Mouse (Mus musculus) MEL (cell line): ENCODE measurements around the gene Hspa5. TPM values are rescaled to one million over a fixed set of nuclear protein-coding genes. Genes with fewer than 3 reads are reported as not detected.

Experiments
- DNase-seq: peaks from one replicate; pipeline ENCODE4 v3.0.0; 2011; ENCODE audit warnings: low read depth, low spot score
- H3K27ac ChIP-seq: 2 replicates; pipeline ENCODE4 v1.5.1; 2012; ENCODE audit warnings: low read depth, mild to moderate bottlenecking, control low read depth, low read length, moderate library complexity; ENCODE audit not compliant: control insufficient read depth
- H3K27me3 ChIP-seq, 2 experiments: fragments of 150-350 bp in 1 of 2; sonication (generic) in 1 of 2; 2 replicates each; pipeline ENCODE4 v1.6.1; 2012; ENCODE audit warnings: low read length in 2 of 2, mild to moderate bottlenecking in 2 of 2, improper control_type of control experiment in 1 of 2, moderate library complexity in 1 of 2; ENCODE audit not compliant: insufficient read depth in 2 of 2, control insufficient read depth in 1 of 2
- H3K36me3 ChIP-seq, 2 experiments: 2 replicates each; pipeline ENCODE4 v1.6.1; 2012 to 2014; ENCODE audit warnings: low read length in 2 of 2, improper control_type of control experiment in 1 of 2, inconsistent platforms in 1 of 2, mild to moderate bottlenecking in 1 of 2; ENCODE audit not compliant: insufficient read depth in 2 of 2, control insufficient read depth in 1 of 2
- H3K4me1 ChIP-seq, 2 experiments: fragments of 150-350 bp in 1 of 2; sonication (generic) in 1 of 2; 2 replicates each; pipeline ENCODE4 v1.6.1; 2012; ENCODE audit warnings: low read length in 2 of 2, improper control_type of control experiment in 1 of 2, mild to moderate bottlenecking in 1 of 2; ENCODE audit not compliant: insufficient read depth in 2 of 2, control insufficient read depth in 1 of 2
- H3K4me3 ChIP-seq, 2 experiments: fragments of 150-350 bp in 1 of 2; sonication (generic) in 1 of 2; 2 replicates each; pipeline ENCODE4 v1.5.1; 2012; ENCODE audit warnings: low read depth in 2 of 2, low read length in 2 of 2, mild to moderate bottlenecking in 2 of 2, moderate library complexity in 2 of 2, control low read depth in 1 of 2, improper control_type of control experiment in 1 of 2; ENCODE audit not compliant: control insufficient read depth in 1 of 2, insufficient read depth in 1 of 2
- H3K79me2 ChIP-seq: 2 replicates; pipeline ENCODE4 v1.6.1; 2012; ENCODE audit warnings: mild to moderate bottlenecking, low read length, moderate library complexity; ENCODE audit not compliant: control insufficient read depth, poor library complexity, insufficient read depth
- H3K9ac ChIP-seq: 2 replicates; pipeline ENCODE4 v1.6.1; 2012; ENCODE audit warnings: low read depth, mild to moderate bottlenecking, control low read depth, low read length, moderate library complexity; ENCODE audit not compliant: control insufficient read depth, poor library complexity, severe bottlenecking
- H3K9me3 ChIP-seq: fragments of 150-350 bp; sonication (generic); replicated peaks from 2 replicates; pipeline ENCODE4 v1.6.1; 2012; ENCODE audit warnings: mild to moderate bottlenecking, low read length, improper control_type of control experiment, moderate library complexity; ENCODE audit not compliant: insufficient read depth
- CHD1 ChIP-seq: IDR thresholded peaks from 2 replicates; pipeline ENCODE4 v1.6.1; 2012; ENCODE audit warnings: low read depth, mild to moderate bottlenecking, inconsistent platforms, low read length, improper control_type of control experiment
- CHD2 ChIP-seq: IDR thresholded peaks from 2 replicates; pipeline ENCODE4 v1.6.1; 2011; ENCODE audit warnings: low read length, improper control_type of control experiment
- EP300 ChIP-seq, 2 experiments: IDR thresholded peaks; 2 replicates each; pipeline ENCODE4 v1.6.1; 2011; ENCODE audit warnings: improper control_type of control experiment in 2 of 2, low read length in 2 of 2, low read depth in 1 of 2, mild to moderate bottlenecking in 1 of 2
- ETS1 ChIP-seq: IDR thresholded peaks from 2 replicates; pipeline ENCODE4 v1.6.1; 2012; ENCODE audit warnings: low read depth, mild to moderate bottlenecking, inconsistent platforms, low read length, improper control_type of control experiment, moderate library complexity
- GATA1 ChIP-seq: IDR thresholded peaks from 2 replicates; pipeline ENCODE4 v1.6.1; 2011; ENCODE audit warnings: low read depth, low read length, improper control_type of control experiment
- JUND ChIP-seq: IDR thresholded peaks from 2 replicates; pipeline ENCODE4 v1.6.1; 2011; ENCODE audit warnings: low read depth, mild to moderate bottlenecking, improper control_type of control experiment, low read length
- KAT2A ChIP-seq: conservative IDR thresholded peaks from 2 replicates; pipeline ENCODE4 v1.6.1; 2012; ENCODE audit warnings: low read depth, low read length, improper control_type of control experiment, inconsistent platforms
- MAFK ChIP-seq: IDR thresholded peaks from 2 replicates; pipeline ENCODE4 v1.6.1; 2011; ENCODE audit warnings: low read depth, mild to moderate bottlenecking, low read length, improper control_type of control experiment, borderline replicate concordance
- MAX ChIP-seq: IDR thresholded peaks from 2 replicates; pipeline ENCODE4 v1.6.1; 2011; ENCODE audit warnings: low read length, improper control_type of control experiment
- MXI1 ChIP-seq: IDR thresholded peaks from 2 replicates; pipeline ENCODE4 v1.6.1; 2011; ENCODE audit warnings: mild to moderate bottlenecking, low read depth, low read length, improper control_type of control experiment
- MYB ChIP-seq: IDR thresholded peaks from 2 replicates; pipeline ENCODE4 v1.6.1; 2011; ENCODE audit warnings: mild to moderate bottlenecking, low read depth, low read length, improper control_type of control experiment
- MYC ChIP-seq: IDR thresholded peaks from 2 replicates; pipeline ENCODE4 v1.6.1; 2011; ENCODE audit warnings: low read depth, mild to moderate bottlenecking, low read length, improper control_type of control experiment, moderate library complexity
- NELFE ChIP-seq: IDR thresholded peaks from 2 replicates; pipeline ENCODE4 v1.6.1; 2011; ENCODE audit warnings: low read depth, low read length, improper control_type of control experiment
- NRF1 ChIP-seq: IDR thresholded peaks from 2 replicates; pipeline ENCODE4 v1.6.1; 2014; ENCODE audit warnings: low read depth, mild to moderate bottlenecking, inconsistent platforms, low read length, improper control_type of control experiment, moderate library complexity; ENCODE audit not compliant: poor library complexity, insufficient read depth, severe bottlenecking
- RAD21 ChIP-seq: IDR thresholded peaks from 2 replicates; pipeline ENCODE4 v1.6.1; 2011; ENCODE audit warnings: mild to moderate bottlenecking, low read depth, low read length, improper control_type of control experiment
- RCOR1 ChIP-seq: IDR thresholded peaks from 2 replicates; pipeline ENCODE4 v1.6.1; 2012; ENCODE audit warnings: low read depth, mild to moderate bottlenecking, inconsistent platforms, low read length, improper control_type of control experiment
- SIN3A ChIP-seq: IDR thresholded peaks from 2 replicates; pipeline ENCODE4 v1.6.1; 2012; ENCODE audit warnings: low read length, improper control_type of control experiment, inconsistent platforms
- TAL1 ChIP-seq: IDR thresholded peaks from 2 replicates; pipeline ENCODE4 v1.6.1; 2012; ENCODE audit warnings: mild to moderate bottlenecking, inconsistent platforms, low read length, moderate library complexity, mixed read lengths
- TBP ChIP-seq: IDR thresholded peaks from 2 replicates; pipeline ENCODE4 v1.8.0; 2011; ENCODE audit warnings: low read depth, low read length, improper control_type of control experiment
- TCF12 ChIP-seq: IDR thresholded peaks from 2 replicates; pipeline ENCODE4 v1.6.1; 2014; ENCODE audit warnings: low read depth, mild to moderate bottlenecking, inconsistent platforms, low read length, improper control_type of control experiment, moderate library complexity
- UBTF ChIP-seq: IDR thresholded peaks from 2 replicates; pipeline ENCODE4 v1.6.1; 2012; ENCODE audit warnings: low read depth, mild to moderate bottlenecking, inconsistent platforms, low read length, improper control_type of control experiment, moderate library complexity, borderline replicate concordance; ENCODE audit not compliant: insufficient read depth
- USF1 ChIP-seq: IDR thresholded peaks from 2 replicates; pipeline ENCODE4 v1.6.1; 2014; ENCODE audit warnings: low read depth, mild to moderate bottlenecking, inconsistent platforms, low read length, improper control_type of control experiment, moderate library complexity
- ZKSCAN1 ChIP-seq: IDR thresholded peaks from 2 replicates; pipeline ENCODE4 v1.6.1; 2012; ENCODE audit warnings: low read depth, mild to moderate bottlenecking, inconsistent platforms, low read length, improper control_type of control experiment, moderate library complexity
- ZNF384 ChIP-seq: IDR thresholded peaks from 2 replicates; pipeline ENCODE4 v1.6.1; 2012; ENCODE audit warnings: low read depth, mild to moderate bottlenecking, inconsistent platforms, low read length, improper control_type of control experiment
- polyA plus RNA-seq, 2 experiments: library from polyadenylated mRNA; stranded (reverse) in 1 of 2; unstranded in 1 of 2; fragments of >175 nt in 1 of 2; fragments of >200 nt in 1 of 2; gene quantifications; 2 replicates each; pipeline versions ENCODE4 v1.2.1 to v1.2.4; 2012; ENCODE audit warnings: low replicate concordance in 2 of 2, low read depth in 1 of 2; ENCODE audit not compliant: insufficient read length in 2 of 2, insufficient read depth in 1 of 2, missing spikeins in 1 of 2
- total RNA-seq: library from RNA; depleted of rRNA; stranded (reverse); fragments of 300-350 nt; gene quantifications from 2 replicates; pipeline ENCODE4 v1.2.3, GENCODE M21; 2012

Hspa5 gene
- total and polyA plus RNA-seq, 3 experiments: 147 to 1,250 (median 649) TPM

- Histone ChIP-seq H3K9ac (peak overlapping the region; percentile 3; the same call in 1 of the 2 replicates), H3K4me1 (peaks cover 31 to 41% of the 10 kb centered on the region in 2 experiments), H3K79me2 (peaks cover 49% of the 10 kb centered on the region), H3K9me3 (no peaks in the 10 kb centered on the region), H3K27me3 (no peaks in the 10 kb centered on the region), H3K27ac (peak overlapping the region; percentile 66), H3K36me3 (peaks cover 14 to 73% of the 10 kb centered on the region in 2 experiments), H3K4me3 (peak overlapping the region in 1 of 2 experiments; percentile 21; a peak in 3 of 4 replicates)
- peak; percentile 84 for DNase-seq
- TF ChIP-seq MYB (no peak), TAL1 (0 out of 2 replicates have a peak, but pooled peaks have one; percentile 29), MYC (peak; percentile 59), UBTF (no peak), ZKSCAN1 (no peak), ZNF384 (peak; percentile 86), GATA1 (peak; percentile 57; the same call in 1 of the 2 replicates), NELFE (no peak), JUND (no peak), TCF12 (peak; percentile 63; the same call in 1 of the 2 replicates), MXI1 (no peak), EP300 (IDR thresholded peaks at IDR 0.05; ENCODE audit: low read depth in 1 of 2, low read length in 2 of 2) (peak; percentile 74 to 75), SIN3A (peak; percentile 55; the same call in 1 of the 2 replicates), ETS1 (peak; percentile 53), CHD2 (no peak), MAX (no peak), CHD1 (0 out of 2 replicates have a peak, but pooled peaks have one; percentile 67), KAT2A (peak; percentile 29; the same call in 1 of the 2 replicates), NRF1 (0 out of 2 replicates have a peak, but pooled peaks have one; percentile 11), USF1 (no peak), RCOR1 (peak; percentile 54; the same call in 1 of the 2 replicates), TBP (peak; percentile 39; the same call in 1 of the 2 replicates), RAD21 (no peak), MAFK (no peak)
- TF ChIP-seq, all 39 proteins: peak for 13
These were observed 30.2 kb upstream of the Hspa5 start for GRCm38 (mm10) chr2:34741390-34742159.
